Comparison of ENCODE assay signal across 13 mouse cellular contexts in genomic region chr16:39402101-39402749, GRCm38 (mm10).
A peak's percentile ranks its signal among the peaks of the same experiment; 100 is the strongest.
DNase-seq lines count a peak whose midpoint lies in the region; ATAC-seq lines count a peak whose summit lies in the region.
"Had no signal": no experiment of that assay in that cellular context is flagged by ENCODE, and none has a peak within 500 bp of the region (broad histone marks: within the 10 kb centered on the region; RNA-seq: fewer than 3 reads in every experiment).

No protein-coding gene starts in this region.

- peak; percentile 37 for DNase-seq in midbrain, embryonic 14.5 days
- DNase-seq in frontal cortex, adult 2 months (ENCODE audit: extremely low spot score in 1 of 2, low spot score in 1 of 2) = peak; percentile 23 to 39
- DNase-seq in left cerebral cortex, adult 11 months (ENCODE audit: low spot score) = peak; percentile 30
- DNase-seq in right cerebral cortex, postnatal 4 days = peak; percentile 37
- DNase-seq in liver, embryonic 11.5 days (ENCODE audit: low spot score) = no peak
- no peak for DNase-seq in yolk sac, embryonic 10.5 days (ENCODE audit: low spot score)
- DNase-seq in heart, postnatal 36 days = no peak
- DNase-seq: kidney, postnatal 25 days; lung, postnatal 10 days; thymus, postnatal 36 days had no signal

- no peak overlapping the region for H3K27ac ChIP-seq in midbrain, embryonic 14.5 days (replicated peaks; ENCODE audit: low read depth, low read length)
- H3K27ac ChIP-seq in midbrain, embryonic 13.5 days = no peak overlapping the region
- H3K27ac ChIP-seq in liver, embryonic 11.5 days (ENCODE audit: low read depth, low read length) = no peak overlapping the region
- H3K27ac ChIP-seq: limb, embryonic 15.5 days had no signal

- no peak overlapping the region for H3K4me2 ChIP-seq in midbrain, embryonic 14.5 days (ENCODE audit: low read length)
- no peak overlapping the region for H3K4me2 ChIP-seq in midbrain, embryonic 13.5 days (replicated peaks)
- no peak overlapping the region for H3K4me2 ChIP-seq in liver, embryonic 11.5 days
- H3K4me2 ChIP-seq: limb, embryonic 15.5 days had no signal

- no peaks in the 10 kb centered on the region for H3K4me1 ChIP-seq in midbrain, embryonic 14.5 days (ENCODE audit: control insufficient read depth, insufficient read depth, low read length)
- H3K4me1 ChIP-seq in midbrain, embryonic 13.5 days (replicated peaks) = no peaks in the 10 kb centered on the region
- H3K4me1 ChIP-seq in liver, embryonic 11.5 days (replicated peaks; ENCODE audit: control insufficient read depth, insufficient read depth, low read length) = no peaks in the 10 kb centered on the region
- H3K4me1 ChIP-seq: limb, embryonic 15.5 days had no signal

- no peak for ATAC-seq in midbrain, embryonic 14.5 days (ENCODE audit: low FRiP score, low TSS enrichment)
- ATAC-seq in midbrain, embryonic 13.5 days = no peak
- no peak for ATAC-seq in liver, embryonic 11.5 days (replicated peaks; ENCODE audit: low FRiP score)

- no peaks in the 10 kb centered on the region for H3K9me3 ChIP-seq in midbrain, embryonic 14.5 days (ENCODE audit: control insufficient read depth, low read length)
- no peaks in the 10 kb centered on the region for H3K9me3 ChIP-seq in midbrain, embryonic 13.5 days
- no peaks in the 10 kb centered on the region for H3K9me3 ChIP-seq in liver, embryonic 11.5 days (ENCODE audit: control insufficient read depth, low read length)
- H3K9me3 ChIP-seq: limb, embryonic 15.5 days had no signal

- intact Hi-C loops in heart, postnatal 36 days (cut with DNase I) = no loop called here

- no peaks in the 10 kb centered on the region for H3K36me3 ChIP-seq in midbrain, embryonic 14.5 days (ENCODE audit: control insufficient read depth, insufficient read depth, low read length)
- no peaks in the 10 kb centered on the region for H3K36me3 ChIP-seq in midbrain, embryonic 13.5 days
- no peaks in the 10 kb centered on the region for H3K36me3 ChIP-seq in liver, embryonic 11.5 days (ENCODE audit: control insufficient read depth, insufficient read depth, low read length)
- H3K36me3 ChIP-seq: limb, embryonic 15.5 days had no signal

- 58% methylated on average over 4 of the region's 4 CpGs for WGBS in midbrain, embryonic 14.5 days
- 49% methylated on average over 4 of the region's 4 CpGs for WGBS in midbrain, embryonic 13.5 days
- WGBS in liver, embryonic 11.5 days = 78% methylated on average over 4 of the region's 4 CpGs

- H3K27me3 ChIP-seq in midbrain, embryonic 14.5 days (ENCODE audit: control insufficient read depth, insufficient read depth, low read length) = no peaks in the 10 kb centered on the region
- no peaks in the 10 kb centered on the region for H3K27me3 ChIP-seq in midbrain, embryonic 13.5 days
- no peaks in the 10 kb centered on the region for H3K27me3 ChIP-seq in liver, embryonic 11.5 days (replicated peaks; ENCODE audit: control insufficient read depth, insufficient read depth, low read length)
- H3K27me3 ChIP-seq: limb, embryonic 15.5 days had no signal

- no peak overlapping the region for H3K9ac ChIP-seq in midbrain, embryonic 14.5 days (replicated peaks; ENCODE audit: low read length)
- no peak overlapping the region for H3K9ac ChIP-seq in midbrain, embryonic 13.5 days (replicated peaks)
- no peak overlapping the region for H3K9ac ChIP-seq in liver, embryonic 11.5 days (ENCODE audit: low read depth, low read length)
- H3K9ac ChIP-seq: limb, embryonic 15.5 days had no signal

- no peak overlapping the region for H3K4me3 ChIP-seq in midbrain, embryonic 14.5 days (replicated peaks; ENCODE audit: low read depth, low read length)
- no peak overlapping the region for H3K4me3 ChIP-seq in midbrain, embryonic 13.5 days (replicated peaks)
- no peak overlapping the region for H3K4me3 ChIP-seq in liver, embryonic 11.5 days (ENCODE audit: low read depth, low read length)
- H3K4me3 ChIP-seq: limb, embryonic 15.5 days; myocyte had no signal

Comparison
In these comparisons a context has a peak if more than half of its experiments do, and no peak if none do; other contexts are left out.
1. DNase-seq: peak in midbrain, embryonic 14.5 days (single experiment), frontal cortex, adult 2 months (2 of 2), left cerebral cortex, adult 11 months (single experiment) and right cerebral cortex, postnatal 4 days (single experiment); none in liver, embryonic 11.5 days (single experiment), yolk sac, embryonic 10.5 days (single experiment) and heart, postnatal 36 days (0 of 2).